Mouse (Mus musculus) erythroblast, embryonic 14.5 days (primary cell): ENCODE data around the gene Qsox2.

Experiments
- GATA1 ChIP-seq: IDR thresholded peaks from 2 replicates; pipeline ENCODE4 v1.6.1; 2012; ENCODE audit warnings: low read length, inconsistent platforms, mixed read lengths
- TAL1 ChIP-seq: IDR thresholded peaks from 3 replicates; pipeline ENCODE4 v1.6.1; 2012; ENCODE audit warnings: low read length, inconsistent platforms, mixed read lengths

- no peak for TF ChIP-seq TAL1
- no peak for TF ChIP-seq GATA1
Observed at GRCm38 (mm10) chr2:26266066-26266742, 28.9 kb upstream of the Qsox2 start.
